18 mouse cellular contexts compared by ENCODE assay signal in genomic region chr11:32519354-32519753, GRCm38 (mm10). TPM values are rescaled to one million over a fixed set of nuclear protein-coding genes. Genes with fewer than 3 reads are reported as not detected.
"Had no signal": no experiment of that assay in that cellular context is flagged by ENCODE, and none has a peak within 500 bp of the region (broad histone marks: within the 10 kb centered on the region; RNA-seq: fewer than 3 reads in every experiment).

No protein-coding gene starts in this region.

- H3K4me2 ChIP-seq: lung, embryonic 15.5 days; midbrain, embryonic 11.5 days; midbrain, embryonic 13.5 days; midbrain, embryonic 15.5 days; neural tube, embryonic 12.5 days; stomach, embryonic 15.5 days had no signal

- ATAC-seq: lung, postnatal 0 days; midbrain, embryonic 13.5 days; midbrain, embryonic 15.5 days had no signal

- H3K9me3 ChIP-seq: lung, embryonic 15.5 days; megakaryocyte, embryonic 14.5 days; midbrain, embryonic 13.5 days; midbrain, embryonic 15.5 days; neural tube, embryonic 12.5 days; stomach, embryonic 15.5 days had no signal

- H3K4me1 ChIP-seq: lung, embryonic 15.5 days; midbrain, embryonic 13.5 days; midbrain, embryonic 15.5 days; neural tube, embryonic 12.5 days; stomach, embryonic 15.5 days had no signal

- DNase-seq: lung, adult 2 months; lung, postnatal 14 days; lung, postnatal 36 days; right cerebral cortex, postnatal 14 days; thymus, postnatal 14 days; thymus, postnatal 36 days had no signal

- H3K27ac ChIP-seq: lung, embryonic 15.5 days; macrophage; midbrain, embryonic 13.5 days; midbrain, embryonic 15.5 days; neural tube, embryonic 12.5 days; stomach, embryonic 15.5 days; stomach, postnatal 0 days had no signal

- H3K9ac ChIP-seq: lung, embryonic 15.5 days; midbrain, embryonic 13.5 days; midbrain, embryonic 15.5 days; neural tube, embryonic 12.5 days; stomach, embryonic 15.5 days had no signal

- H3K4me3 ChIP-seq: lung, embryonic 15.5 days; megakaryocyte, embryonic 14.5 days; midbrain, embryonic 13.5 days; midbrain, embryonic 15.5 days; neural tube, embryonic 12.5 days; stomach, embryonic 15.5 days had no signal

- H3K27me3 ChIP-seq: lung, embryonic 15.5 days; megakaryocyte, embryonic 14.5 days; midbrain, embryonic 13.5 days; midbrain, embryonic 15.5 days; neural tube, embryonic 12.5 days; stomach, embryonic 15.5 days had no signal

RNA-seq across cellular contexts. Expression of gene Efcab9, which starts 12.5 kb away (rescaled TPM):
- total RNA-seq: midbrain, postnatal 0 days had no signal
- polyA plus RNA-seq: lung, adult 2 months; macrophage; midbrain, embryonic 15.5 days; midbrain, postnatal 0 days; neural tube, embryonic 14.5 days had no signal
